Mouse (Mus musculus): ENCODE measurements around the gene Sart3.

Gene Sart3

DNA sequence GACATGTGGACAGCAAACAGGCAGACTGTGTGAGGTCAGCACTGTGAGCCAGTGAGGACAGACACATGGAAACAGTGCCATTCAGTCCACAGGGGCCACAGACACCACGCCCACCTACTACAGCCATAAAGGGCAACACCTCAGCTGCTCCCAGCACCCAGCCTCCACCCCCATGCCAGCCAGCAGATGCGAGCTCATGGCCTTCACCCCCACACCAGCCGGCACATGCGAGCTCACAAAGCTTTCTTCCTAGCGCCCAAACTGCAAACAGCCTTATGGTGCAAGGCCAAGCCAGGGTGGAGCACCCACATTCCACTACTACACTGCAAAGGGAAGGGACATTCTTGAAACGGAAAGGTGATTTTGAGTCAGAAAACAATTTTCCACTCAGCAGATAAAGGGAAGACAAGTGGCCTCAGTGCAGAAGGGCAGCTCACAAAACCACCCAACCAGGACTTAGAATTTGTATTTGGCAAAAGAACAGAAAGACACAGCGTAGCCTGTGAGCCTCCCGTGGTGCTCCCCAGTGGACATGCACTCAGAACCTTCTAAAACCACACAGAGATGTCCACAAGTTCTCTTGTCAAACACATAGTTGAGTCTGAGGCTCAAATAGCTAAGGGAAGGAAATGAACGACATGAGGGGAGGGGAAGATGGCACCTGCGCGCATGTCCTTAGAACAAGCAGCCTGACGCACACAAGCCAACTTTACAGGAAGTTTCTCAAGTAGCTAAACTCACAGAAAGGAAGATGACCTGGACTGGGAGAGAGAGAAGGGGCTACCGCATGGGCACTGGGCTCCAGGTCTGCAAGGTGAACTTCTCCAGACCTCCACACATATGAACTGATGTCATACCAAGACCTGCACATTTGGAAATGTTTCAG lies 6.4 kb downstream of the Sart3 start:
- no peak for DNase-seq (ENCODE audit: low spot score in 2 of 2)

DNA sequence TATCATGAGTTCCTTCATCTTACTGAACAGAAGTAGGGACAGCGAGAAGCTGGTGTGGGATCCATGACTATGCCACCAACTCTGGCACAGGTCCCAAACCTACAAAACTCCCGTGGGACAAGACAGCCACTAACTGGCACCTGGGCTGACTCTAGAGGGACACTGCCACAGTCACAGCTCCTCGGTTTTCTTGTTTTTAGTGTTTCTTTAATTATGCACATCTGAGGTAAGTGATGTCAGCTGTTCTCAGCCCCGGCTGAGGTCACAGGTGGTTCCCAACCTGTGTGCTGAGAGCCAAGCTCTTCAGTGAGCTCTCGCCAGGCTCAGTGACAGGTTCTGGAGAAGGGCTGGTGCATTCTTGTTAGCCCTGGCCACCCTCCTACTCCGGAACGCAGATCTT lies 7.9 kb downstream of the Sart3 start:
- DNase-seq (ENCODE audit: low spot score in 2 of 2), result no peak

DNA sequence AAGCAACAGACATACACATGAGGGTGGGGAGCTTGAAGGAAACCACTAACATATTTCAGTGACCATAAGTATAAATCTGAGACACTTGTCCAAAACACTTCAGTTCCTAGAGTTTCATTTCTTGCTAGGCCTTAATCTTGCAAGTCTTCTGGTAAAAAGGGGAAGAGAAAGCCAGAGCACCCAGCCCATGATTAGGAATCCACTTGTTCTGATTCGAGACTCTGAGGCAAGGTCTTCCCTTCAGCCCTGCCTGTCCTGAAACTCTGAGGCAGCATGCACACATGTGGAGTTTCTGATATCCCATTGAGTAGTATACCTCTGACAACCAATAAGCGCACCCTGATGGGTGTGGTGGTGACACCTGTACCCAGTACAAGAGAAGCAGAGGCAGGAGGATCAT lies 10.7 kb downstream of the Sart3 start:
- no peak for DNase-seq (ENCODE audit: low spot score in 2 of 2)

DNA sequence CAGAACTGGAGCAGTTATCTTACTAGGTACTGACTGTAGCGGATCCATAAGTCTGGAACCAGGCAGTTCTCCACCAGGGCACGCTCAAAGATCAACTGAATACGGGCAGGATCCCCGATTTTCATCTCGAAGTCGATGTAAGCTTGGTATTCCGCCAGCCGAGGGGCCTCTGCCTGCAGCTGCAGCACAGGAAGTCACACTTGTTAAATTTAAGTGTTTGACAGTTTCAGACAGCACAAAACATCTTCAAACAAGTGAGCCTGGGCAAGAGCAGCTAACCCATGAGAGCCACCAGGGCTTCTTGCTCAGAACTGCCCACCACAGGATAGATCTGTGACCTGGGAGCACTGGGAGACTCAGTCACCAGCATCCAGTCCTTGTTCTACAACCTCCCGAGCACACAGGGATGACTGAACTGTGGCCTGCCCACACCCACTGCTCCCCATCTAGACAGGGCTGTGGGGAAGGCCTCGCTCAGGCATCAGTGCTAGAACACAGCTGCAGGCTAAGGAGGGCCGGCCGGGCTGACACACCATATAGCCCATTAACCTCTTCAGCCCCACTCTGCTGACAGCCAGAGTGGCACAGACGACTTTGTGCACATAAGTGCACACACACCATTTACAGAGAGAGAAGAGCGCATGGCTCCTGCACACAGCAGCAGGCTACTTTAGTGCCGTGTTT lies 16.8 kb downstream of the Sart3 start:
- no peak for DNase-seq (ENCODE audit: low spot score in 2 of 2)

DNA sequence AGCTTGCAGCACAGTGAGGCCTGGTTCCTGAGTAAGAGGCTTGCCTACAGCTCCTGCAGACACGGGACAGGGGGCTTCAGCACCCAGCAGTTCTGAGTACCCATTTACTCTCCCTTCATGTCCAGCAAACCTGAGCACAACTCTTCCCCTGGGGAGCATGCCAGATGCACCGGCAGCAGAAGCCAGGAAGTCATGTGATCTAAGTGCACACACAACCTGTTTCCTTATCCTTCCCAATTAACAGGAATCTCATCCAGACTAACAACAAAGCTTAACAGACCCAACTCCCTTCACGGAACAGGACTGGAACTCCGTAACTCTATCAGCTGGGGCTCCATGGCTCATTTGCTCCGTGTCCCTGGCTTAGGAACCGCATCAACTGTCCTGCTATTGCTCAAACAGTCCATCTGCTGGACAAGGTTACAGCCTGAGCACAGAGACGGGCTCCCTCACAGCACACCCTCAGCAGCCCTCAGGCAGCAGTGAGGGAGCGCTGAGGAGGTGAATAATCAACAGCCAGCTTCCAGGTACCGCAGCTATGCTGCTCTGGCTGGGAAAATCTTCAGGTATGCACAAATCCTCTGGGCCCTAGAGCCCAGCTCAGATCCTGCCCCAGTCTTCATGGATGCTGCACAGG lies 20.7 kb downstream of the Sart3 start:
- no peak for DNase-seq (ENCODE audit: low spot score in 2 of 2)

DNA sequence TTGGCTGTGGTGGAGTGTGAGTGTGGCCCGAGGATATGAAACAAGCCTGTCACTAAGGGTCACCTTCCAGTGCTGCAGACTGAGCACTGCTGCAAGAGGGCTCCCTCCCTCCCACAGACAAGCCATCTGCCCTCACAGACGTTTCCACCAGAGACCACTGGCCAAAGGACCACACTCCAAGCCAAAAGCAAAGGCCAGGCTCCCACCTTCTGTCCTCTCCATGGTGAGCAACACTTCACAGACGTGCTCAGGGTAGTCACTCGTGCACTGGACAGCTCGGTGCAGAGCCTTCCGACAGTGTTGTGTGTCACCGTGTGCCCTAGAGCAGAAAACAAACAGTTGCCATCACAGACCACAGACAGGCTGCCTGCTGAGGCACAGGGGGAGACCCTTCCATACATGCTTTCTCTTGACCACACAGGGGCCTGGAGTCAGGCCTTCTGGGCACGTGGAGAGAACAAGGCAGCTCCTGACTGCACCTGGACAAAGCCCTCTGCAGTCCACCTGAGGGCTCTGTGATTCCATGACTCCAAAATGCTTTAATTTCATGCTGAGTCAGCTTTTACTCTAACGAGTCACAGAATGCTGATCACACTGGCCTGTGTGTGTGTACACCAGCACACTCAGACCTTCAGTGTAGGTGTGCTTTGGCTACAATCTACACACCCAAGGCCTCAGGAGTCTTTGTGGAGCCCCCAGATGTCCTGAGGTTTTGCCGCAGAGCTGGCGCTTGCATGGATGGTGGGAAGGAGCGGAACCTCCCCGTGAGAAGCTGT lies 23.6 kb downstream of the Sart3 start:
- DNase-seq (ENCODE audit: low spot score in 2 of 2), result no peak

DNA sequence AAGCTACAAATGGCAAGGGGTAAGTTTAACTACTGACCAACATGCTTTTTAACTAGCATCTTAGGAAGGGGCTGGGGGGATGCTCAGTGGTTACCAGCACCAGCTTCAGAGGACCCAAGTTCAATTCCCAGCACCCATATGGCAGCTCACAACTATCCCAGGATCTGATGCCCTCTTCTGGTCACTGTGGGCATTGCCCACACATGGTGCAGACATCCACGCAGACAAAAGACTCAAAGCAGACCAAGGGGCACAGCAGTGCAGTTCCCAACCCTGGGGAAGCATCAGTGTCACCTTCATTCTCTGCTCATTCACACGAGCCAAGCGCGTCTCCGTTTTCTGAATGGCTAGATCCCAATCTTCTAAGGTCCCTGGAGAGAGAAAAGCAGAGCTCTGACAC lies 24.7 kb downstream of the Sart3 start:
- no peak for DNase-seq (ENCODE audit: low spot score in 2 of 2)

DNA sequence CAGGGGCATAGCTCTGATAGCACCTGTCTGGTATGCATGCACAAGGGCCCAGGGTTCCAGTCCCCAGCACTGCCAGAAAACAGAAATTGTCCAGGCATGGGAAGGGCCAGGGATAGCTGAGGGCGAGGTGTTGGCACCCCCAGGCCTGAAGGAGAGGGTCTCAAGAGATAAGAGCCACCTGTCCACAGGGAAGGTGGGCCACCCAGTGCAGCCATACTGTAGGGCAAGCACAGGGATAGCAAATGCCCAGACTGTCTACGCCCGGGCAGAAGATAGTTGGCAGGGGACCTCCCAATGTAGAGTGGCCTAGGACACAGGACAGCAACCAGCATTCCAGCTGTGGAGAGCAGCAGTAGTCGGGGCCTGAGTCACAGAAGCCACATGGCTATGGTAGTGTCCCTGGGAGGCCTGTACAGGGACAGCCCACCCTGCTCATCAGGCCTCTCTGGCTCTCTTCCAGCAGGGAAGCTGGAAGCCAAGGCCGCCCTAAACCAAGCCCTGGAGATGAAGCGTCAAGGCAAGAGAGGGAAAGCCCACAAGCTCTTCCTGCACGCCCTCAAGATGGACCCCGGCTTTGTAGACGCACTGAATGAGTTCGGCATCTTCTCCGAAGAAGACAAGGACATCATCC lies 34.6 kb downstream of the Sart3 start:
- no peak for DNase-seq (ENCODE audit: low spot score in 2 of 2)

DNA sequence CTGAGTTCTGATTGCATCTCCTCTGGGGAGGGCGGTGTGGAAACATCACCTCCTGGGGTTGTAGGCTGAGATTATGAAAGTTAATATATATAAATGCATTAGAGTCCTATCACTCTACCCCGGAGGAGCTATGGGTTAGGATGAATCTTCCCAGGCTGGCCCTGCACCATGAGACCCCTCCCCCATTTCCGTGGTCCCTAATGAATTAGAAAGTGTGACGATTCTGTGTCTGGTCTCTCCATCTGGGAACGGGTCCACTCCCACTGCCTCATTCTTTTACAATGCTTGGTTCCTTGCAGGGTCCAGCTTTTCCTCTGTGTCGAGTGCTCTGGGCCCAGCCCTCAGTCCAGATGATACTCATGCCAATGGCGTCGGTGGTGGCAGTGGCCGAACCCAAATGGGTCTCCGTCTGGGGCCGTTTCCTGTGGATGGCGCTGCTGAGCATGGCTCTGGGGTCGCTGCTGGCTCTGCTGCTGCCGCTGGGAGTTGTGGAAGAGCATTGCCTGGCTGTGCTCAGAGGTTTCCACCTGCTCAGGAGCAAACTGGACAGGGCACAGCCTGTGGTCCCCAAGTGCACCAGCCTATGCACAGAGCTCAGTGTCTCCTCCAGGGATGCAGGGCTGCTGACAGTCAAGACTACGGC lies 35.7 kb downstream of the Sart3 start:
- no peak for DNase-seq (ENCODE audit: low spot score in 2 of 2)

DNA sequence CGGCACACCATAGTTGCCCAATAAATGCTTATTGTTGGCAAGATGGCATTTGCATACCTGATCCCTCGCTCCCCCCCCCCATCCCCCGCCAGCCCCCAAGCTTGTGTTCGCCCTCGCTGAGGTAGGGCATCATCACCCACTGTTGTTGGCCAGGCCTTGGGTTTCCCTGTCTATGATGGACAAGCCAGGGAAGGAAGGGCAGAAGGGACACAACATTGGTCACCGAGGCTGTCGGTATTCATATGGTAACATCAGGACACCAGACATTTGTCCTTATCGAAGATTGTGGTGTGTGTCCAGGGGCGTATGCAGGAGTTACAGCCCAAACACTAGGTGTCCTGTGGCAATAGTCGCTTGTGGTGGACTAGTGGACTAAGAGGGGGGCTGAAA lies 36.2 kb downstream of the Sart3 start:
- no peak for DNase-seq (ENCODE audit: low spot score in 2 of 2)

DNA sequence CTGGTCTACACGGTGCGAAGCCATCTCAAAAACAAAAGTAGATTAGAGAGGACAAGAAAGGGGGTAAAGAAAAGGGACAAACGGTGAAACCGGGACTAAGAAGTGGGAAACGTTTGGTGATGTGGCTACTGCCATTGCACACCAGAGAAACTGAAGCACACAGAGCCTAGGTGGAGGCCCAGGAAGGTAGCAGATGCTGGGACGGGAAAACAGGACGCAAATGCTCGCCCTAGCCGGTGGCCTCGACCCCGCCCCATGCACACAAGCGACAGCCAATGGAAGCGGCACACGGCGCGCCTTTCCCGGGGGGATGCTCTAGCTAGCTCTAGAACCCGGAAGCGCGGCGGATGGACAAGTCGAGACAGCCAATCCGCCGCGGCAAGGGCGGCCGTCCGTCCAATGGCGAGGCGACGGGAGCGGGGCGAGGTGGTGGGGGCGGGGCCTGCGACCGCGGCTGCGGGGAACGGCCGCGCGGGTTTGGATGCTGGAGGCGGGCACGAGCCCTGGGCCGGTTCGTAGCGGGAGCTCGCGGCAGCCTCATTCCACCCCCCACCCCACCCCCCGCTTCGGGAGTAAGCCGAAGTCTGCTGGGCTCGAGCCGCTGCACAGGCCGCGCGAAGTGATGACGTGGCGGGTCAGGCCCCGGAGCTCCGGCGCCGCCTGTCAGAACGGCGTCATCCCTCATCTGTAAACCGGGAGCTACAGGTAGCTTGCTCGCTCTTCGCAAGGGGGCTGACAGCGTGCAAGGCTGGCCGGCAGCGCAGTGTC lies 36.8 kb downstream of the Sart3 start, which contains the start of gene Ficd:
TSS of gene Ficd (plus strand) at position 459 of the 768 bp plus-strand sequence.
- DNase-seq (ENCODE audit: low spot score in 2 of 2), result peak; percentile 88 to 96

DNA sequence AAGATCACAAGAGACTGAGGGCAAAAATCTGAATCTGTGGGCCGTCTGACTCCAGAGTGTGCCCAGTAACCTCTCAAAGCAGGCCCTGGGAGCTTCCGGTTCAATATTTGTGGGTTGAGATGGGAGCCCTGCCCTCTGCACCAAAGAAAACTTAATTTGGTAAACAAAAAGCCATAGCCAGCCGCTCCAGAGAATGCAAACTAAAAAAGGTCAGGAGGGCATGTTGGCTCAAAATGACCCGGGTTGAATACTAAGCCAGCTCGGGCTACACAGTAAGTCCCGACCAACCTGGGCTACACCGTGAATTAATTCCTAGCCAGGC lies 37.3 kb downstream of the Sart3 start:
- DNase-seq (ENCODE audit: low spot score in 2 of 2), result no peak

DNA sequence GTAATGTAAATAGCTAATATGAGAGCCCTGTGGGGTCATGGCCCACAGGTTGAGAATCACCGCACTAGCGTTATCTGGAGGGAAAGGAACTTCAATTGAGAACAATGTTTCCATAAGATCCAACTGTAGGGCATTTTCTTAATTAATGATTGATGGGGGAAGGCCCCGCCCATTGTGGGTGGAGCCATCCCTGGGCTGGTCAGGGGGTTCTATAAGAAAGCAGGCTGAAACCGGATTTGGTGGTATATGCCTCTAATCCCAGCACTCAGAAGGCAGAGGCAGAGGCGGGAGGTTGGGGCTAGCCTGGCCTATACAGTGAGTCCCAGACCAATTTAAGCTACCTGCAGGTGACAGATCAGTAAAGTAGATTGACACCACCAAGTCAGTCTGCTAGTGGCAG lies 37.9 kb downstream of the Sart3 start:
- no peak for DNase-seq (ENCODE audit: low spot score in 2 of 2)

DNA sequence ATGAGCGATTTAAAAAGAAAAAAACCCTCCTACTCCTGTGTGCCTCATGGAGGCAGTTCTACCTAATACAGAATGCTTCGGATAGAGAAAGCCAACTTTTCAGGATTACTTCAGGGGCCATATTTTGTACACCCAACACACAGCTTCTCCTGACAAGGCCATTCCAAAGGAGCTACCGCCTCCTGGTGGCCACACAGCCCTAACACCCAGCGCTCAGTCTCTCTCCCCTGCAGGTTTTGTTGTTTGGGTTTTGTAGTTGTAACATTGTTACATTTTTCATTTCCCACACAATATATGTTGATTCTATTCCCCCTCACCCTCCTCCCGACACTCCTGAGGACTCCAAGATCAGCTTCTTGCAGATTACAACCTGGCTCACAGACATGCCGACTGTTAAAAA lies 40.1 kb downstream of the Sart3 start:
- DNase-seq (ENCODE audit: low spot score in 2 of 2), result no peak

DNA sequence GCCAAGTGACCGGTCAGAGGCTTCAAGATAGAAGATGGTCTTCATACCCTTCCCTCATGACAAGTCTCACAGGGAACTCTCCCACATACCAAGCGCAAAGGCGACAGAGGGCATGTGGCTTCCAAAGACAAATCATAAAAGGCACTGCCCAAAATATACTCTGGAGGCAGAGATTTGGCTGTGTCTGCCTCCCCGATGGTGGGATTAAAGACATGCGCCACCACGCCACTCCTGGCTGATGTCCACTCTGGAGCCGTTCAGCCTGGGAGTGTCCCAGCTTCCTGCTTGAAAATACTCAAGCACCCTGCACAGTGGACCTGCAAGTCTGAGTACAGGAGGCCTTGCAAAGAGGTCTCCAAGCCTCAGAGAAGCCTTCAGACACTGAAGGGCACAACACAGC lies 41.1 kb downstream of the Sart3 start:
- DNase-seq (ENCODE audit: low spot score in 2 of 2), result no peak

DNA sequence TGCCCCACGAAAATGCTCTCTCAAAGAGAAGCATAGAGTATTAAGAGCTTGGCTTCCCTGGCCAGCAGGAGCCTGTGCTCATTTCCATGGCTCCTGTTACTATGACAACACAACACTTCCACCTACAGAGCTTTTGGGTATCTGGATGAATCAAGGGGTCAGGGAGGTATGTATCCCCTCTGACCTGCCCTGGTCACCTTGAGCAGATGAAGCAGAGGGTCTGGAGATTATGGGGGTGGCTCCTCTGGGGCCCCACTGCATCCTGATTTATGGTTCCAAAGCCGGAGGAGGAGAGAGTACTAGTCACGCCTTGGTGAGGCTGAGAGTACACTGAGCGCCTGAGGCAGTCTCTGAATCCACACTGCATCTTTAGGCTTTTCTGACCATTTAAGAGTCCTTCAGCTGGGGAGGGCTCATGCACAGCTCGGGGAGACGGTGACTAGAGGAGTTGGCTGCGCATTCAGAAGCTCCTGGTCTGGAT lies 41.6 kb downstream of the Sart3 start:
- no peak for DNase-seq (ENCODE audit: low spot score in 2 of 2)

DNA sequence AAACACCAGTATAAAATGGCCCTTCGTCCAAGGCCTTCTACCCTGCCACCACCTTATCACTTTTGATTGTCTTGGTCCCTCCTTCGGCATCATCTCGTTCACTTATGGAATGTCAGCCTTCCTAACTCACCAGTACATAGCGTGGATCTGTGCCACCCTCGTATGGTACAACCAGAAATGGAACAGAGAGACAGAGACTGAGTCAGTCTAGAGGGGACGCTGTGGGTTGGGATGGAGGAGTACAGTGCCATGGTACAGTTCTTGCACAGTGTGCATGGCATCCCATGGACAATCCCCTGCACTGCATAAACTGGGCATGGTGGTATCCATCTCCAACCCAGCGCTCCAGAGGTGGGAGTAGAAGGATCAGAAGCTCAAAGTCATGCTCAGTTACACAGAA lies 43.6 kb downstream of the Sart3 start:
- no peak for DNase-seq (ENCODE audit: low spot score in 2 of 2)

DNA sequence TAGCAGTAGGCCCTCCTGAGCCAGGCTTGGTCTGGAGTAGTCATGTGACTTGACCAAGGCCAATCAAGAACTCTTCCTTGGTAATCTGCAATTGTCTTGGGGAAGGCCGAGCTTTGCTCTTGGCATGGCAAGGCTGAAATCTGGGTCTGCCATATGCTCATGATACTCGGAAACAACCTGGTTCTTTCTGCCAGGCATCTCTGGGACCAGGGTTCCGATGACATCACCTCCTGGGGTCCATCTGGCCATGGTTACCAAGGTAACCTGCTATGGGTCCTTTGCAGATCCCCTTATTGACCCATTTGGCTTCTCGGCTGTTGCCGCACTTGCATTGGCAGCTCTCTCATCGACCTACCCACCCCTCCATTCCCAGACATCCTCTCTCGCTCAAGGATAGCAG lies 44.3 kb downstream of the Sart3 start:
- DNase-seq (ENCODE audit: low spot score in 2 of 2), result no peak

DNA sequence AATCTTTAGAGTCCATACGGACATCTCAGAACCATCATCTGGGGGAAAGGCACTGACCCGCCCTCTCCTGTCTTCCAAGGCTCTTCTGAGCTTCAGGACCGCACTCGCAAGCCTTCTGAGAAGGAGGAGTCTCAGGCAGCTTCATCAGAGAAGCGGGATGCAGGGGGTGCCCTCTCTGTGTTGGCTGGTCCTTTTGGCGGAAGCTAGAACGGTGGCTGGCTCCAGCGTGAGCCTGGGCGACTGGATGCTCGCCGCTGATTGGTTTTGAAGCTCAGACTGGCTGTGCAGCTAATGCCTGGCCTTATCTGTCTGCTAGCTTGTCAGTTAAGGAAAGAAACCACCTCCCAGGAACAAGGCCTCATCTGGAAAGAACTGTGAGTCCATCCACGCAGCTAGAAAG lies 45.1 kb downstream of the Sart3 start:
- DNase-seq (ENCODE audit: low spot score in 2 of 2), result no peak

DNA sequence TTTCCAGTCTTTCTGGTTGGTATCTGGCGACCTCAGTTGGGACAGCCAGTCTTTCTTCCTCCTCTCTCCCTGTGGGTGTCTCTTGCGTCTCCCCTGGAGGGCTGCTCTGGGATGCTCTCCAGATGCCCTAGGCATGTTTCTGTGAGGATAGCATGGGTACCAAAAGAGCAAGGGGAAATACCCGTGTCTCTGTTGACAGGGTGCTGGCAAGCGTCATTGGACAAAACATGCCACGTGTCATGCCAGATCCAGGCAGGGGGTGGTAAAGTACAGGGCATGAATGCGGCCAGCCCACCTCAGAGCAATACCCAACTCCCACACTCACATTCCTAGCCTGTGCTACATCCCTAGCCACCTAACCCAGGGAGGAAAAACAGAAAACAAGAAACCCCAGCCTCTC lies 45.7 kb downstream of the Sart3 start:
- DNase-seq (ENCODE audit: low spot score in 2 of 2), result no peak
